Mouse (Mus musculus) forelimb bud, embryonic 11.5 days (tissue): Measurements from ENCODE around the gene E430018J23Rik.
"Not testable (repeated sequence)": the region's sequence is repeated elsewhere in the genome, so short reads cannot be mapped to it uniquely, and the experiment has no call there.

ENCODE experiments used
- DNase-seq: peaks from one replicate; pipeline ENCODE4 v3.0.0-alpha.2; 2012; ENCODE audit warnings: low read depth, low spot score

Gene E430018J23Rik

GRCm38 (mm10) chr7:127393157-127393943 lies at the start of gene E430018J23Rik:
Gene E430018J23Rik, minus strand, starts transcription at chr7:127393629.
- DNase-seq: peak; percentile 98

GRCm38 (mm10) chr7:127437724-127438123 lies 44.3 kb upstream of the E430018J23Rik start:
- DNase-seq: no peak

- DNase-seq: no peak
Measured at GRCm38 (mm10) chr7:127435206-127435605, 41.8 kb upstream of the E430018J23Rik start.

GRCm38 (mm10) chr7:127426354-127426753 lies 32.9 kb upstream of the E430018J23Rik start:
- DNase-seq: no peak

GRCm38 (mm10) chr7:127425911-127426310 lies 32.5 kb upstream of the E430018J23Rik start:
- DNase-seq: no peak

GRCm38 (mm10) chr7:127425291-127425690 lies 31.9 kb upstream of the E430018J23Rik start:
- DNase-seq: no peak

GRCm38 (mm10) chr7:127422247-127422646 lies 28.8 kb upstream of the E430018J23Rik start:
- no peak for DNase-seq

- DNase-seq: peak; percentile 90
Measured at GRCm38 (mm10) chr7:127421388-127422191, 28.2 kb upstream of the E430018J23Rik start, which contains the start of gene Zfp688. Gene Zfp688, minus strand, starts transcription at chr7:127422068.

- no peak for DNase-seq
Measured at GRCm38 (mm10) chr7:127411418-127411817, 18.0 kb upstream of the E430018J23Rik start.

GRCm38 (mm10) chr7:127406002-127406987 lies 12.9 kb upstream of the E430018J23Rik start, which contains the start of gene Zfp764:
Gene Zfp764, minus strand, starts transcription at chr7:127406822.
- peak; percentile 81 for DNase-seq

- DNase-seq: not testable (repeated sequence)
Measured at GRCm38 (mm10) chr7:127404101-127404500, 10.7 kb upstream of the E430018J23Rik start.

GRCm38 (mm10) chr7:127402980-127403379 lies 9.6 kb upstream of the E430018J23Rik start:
- no peak for DNase-seq

GRCm38 (mm10) chr7:127400355-127400754 lies 6.9 kb upstream of the E430018J23Rik start:
- DNase-seq: no peak

- DNase-seq: no peak
Measured at GRCm38 (mm10) chr7:127393944-127394333, 510 bp upstream of the E430018J23Rik start.

GRCm38 (mm10) chr7:127392251-127392824 lies 1.1 kb downstream of the E430018J23Rik start:
- no peak for DNase-seq

GRCm38 (mm10) chr7:127391538-127391937 lies 1.9 kb downstream of the E430018J23Rik start:
- DNase-seq: no peak

- no peak for DNase-seq
Measured at GRCm38 (mm10) chr7:127390306-127390705, 3.1 kb downstream of the E430018J23Rik start.

- not testable (repeated sequence) for DNase-seq
Measured at GRCm38 (mm10) chr7:127388201-127388600, 5.2 kb downstream of the E430018J23Rik start.

- DNase-seq: peak; percentile 84
Measured at GRCm38 (mm10) chr7:127386641-127387392, 6.6 kb downstream of the E430018J23Rik start, which contains the start of gene 9130019O22Rik. Gene 9130019O22Rik, minus strand, starts transcription at chr7:127387166.

- DNase-seq: not testable (repeated sequence)
Measured at GRCm38 (mm10) chr7:127385560-127385959, 7.9 kb downstream of the E430018J23Rik start.
